Mouse (Mus musculus) monocyte, adult 5-6 weeks (primary cell): ENCODE results near the gene Mbnl2. TPM values are rescaled to one million over a fixed set of nuclear protein-coding genes. Genes with fewer than 3 reads are reported as not detected.

Experiments used
- total RNA-seq: library from RNA; stranded (forward); fragments of 200-1000, 200-491, 200-594 nt; gene quantifications from 3 replicates; pipeline ENCODE4 v1.2.3, GENCODE M21; 2017

Gene Mbnl2
- total RNA-seq, 1 experiment from 2014 or later, result 77.3 TPM

Other genes with a start within 250 kb of the Mbnl2 start
- not detected in 3 replicates for gene Oxgr1, start 233.2 kb upstream of the Mbnl2 start, total RNA-seq
- 28.7 to 43.3 TPM (median 38.8 TPM) in 3 replicates for gene Rap2a, start 202.8 kb downstream of the Mbnl2 start, total RNA-seq